Comparison of ENCODE assay signal across 8 mouse cellular contexts in genomic region chr4:41050726-41051675, GRCm38 (mm10). TPM values are rescaled to one million over a fixed set of nuclear protein-coding genes. Genes with fewer than 3 reads are reported as not detected.
DNase-seq lines count a peak whose midpoint lies in the region; ATAC-seq and TF ChIP-seq lines count a peak whose summit lies in the region.

No protein-coding gene starts in this region.

- no peaks in the 10 kb centered on the region for H3K36me3 ChIP-seq in embryonic facial prominence, embryonic 15.5 days
- H3K36me3 ChIP-seq in heart, embryonic 11.5 days (ENCODE audit: control insufficient read depth, insufficient read depth, low read length), result no peaks in the 10 kb centered on the region
- H3K36me3 ChIP-seq in kidney, embryonic 15.5 days, result no peaks in the 10 kb centered on the region

- H3K4me1 ChIP-seq in bone marrow, adult 2 months (ENCODE audit: control insufficient read depth, insufficient read depth, low read length), result 0 out of 2 replicates have a peak, but pooled peaks cover 1% of the 10 kb centered on the region
- H3K4me1 ChIP-seq in embryonic facial prominence, embryonic 15.5 days, result peaks cover 11% of the 10 kb centered on the region
- peaks cover 11% of the 10 kb centered on the region for H3K4me1 ChIP-seq in heart, embryonic 11.5 days (ENCODE audit: control insufficient read depth, insufficient read depth, low read length)
- H3K4me1 ChIP-seq in kidney, embryonic 15.5 days, result peaks cover 21% of the 10 kb centered on the region

- no peak overlapping the region for H3K4me3 ChIP-seq in bone marrow, adult 2 months (replicated peaks; ENCODE audit: control insufficient read depth, low read depth, low read length)
- H3K4me3 ChIP-seq in embryonic facial prominence, embryonic 15.5 days (replicated peaks), result peak overlapping the region; percentile 12; the same call in 1 of the 2 replicates
- H3K4me3 ChIP-seq in heart, embryonic 11.5 days (ENCODE audit: low read depth, low read length), result no peak overlapping the region
- peak overlapping the region; percentile 20; the same call in 1 of the 2 replicates for H3K4me3 ChIP-seq in kidney, embryonic 15.5 days (replicated peaks)

- H3K9me3 ChIP-seq in embryonic facial prominence, embryonic 15.5 days (replicated peaks), result no peaks in the 10 kb centered on the region
- no peaks in the 10 kb centered on the region for H3K9me3 ChIP-seq in heart, embryonic 11.5 days (replicated peaks; ENCODE audit: control insufficient read depth, low read length)
- no peaks in the 10 kb centered on the region for H3K9me3 ChIP-seq in kidney, embryonic 15.5 days (replicated peaks)

- H3K9ac ChIP-seq in embryonic facial prominence, embryonic 15.5 days, result no peak overlapping the region; the same call in 1 of the 2 replicates
- peak overlapping the region; percentile 58; the same call in 1 of the 2 replicates for H3K9ac ChIP-seq in heart, embryonic 11.5 days (ENCODE audit: low read depth, low read length)
- H3K9ac ChIP-seq in kidney, embryonic 15.5 days, result no peak overlapping the region

- WGBS in bone marrow, adult 2 months, result 29% methylated on average over 16 of the region's 16 CpGs
- 31% methylated on average over 16 of the region's 16 CpGs for WGBS in embryonic facial prominence, embryonic 15.5 days
- WGBS in heart, embryonic 11.5 days (ENCODE audit: insufficient replicate concordance), result 33% methylated on average over 16 of the region's 16 CpGs
- WGBS in kidney, embryonic 15.5 days, result 33% methylated on average over 16 of the region's 16 CpGs

- peak; percentile 75 for DNase-seq in A20 (ENCODE audit: low read depth, low spot score)
- DNase-seq in liver, result peak; percentile 85
- peak; percentile 34 to 52 for DNase-seq in spleen, postnatal 36 days (ENCODE audit: low spot score in 2 of 2)

- ATAC-seq in embryonic facial prominence, embryonic 15.5 days (ENCODE audit: insufficient number of reproducible peaks, low FRiP score, low TSS enrichment, low read depth), result peak; percentile 56; the same call in 1 of the 2 replicates
- no peak for ATAC-seq in heart, embryonic 11.5 days (replicated peaks; ENCODE audit: insufficient number of reproducible peaks, low FRiP score, low TSS enrichment)
- 0 out of 2 replicates have a peak, but pooled peaks have one; percentile 30 for ATAC-seq in kidney, embryonic 15.5 days (replicated peaks; ENCODE audit: low FRiP score)
- peak; percentile 58; the same call in 1 of the 2 replicates for ATAC-seq in monocyte, adult 5-6 weeks (replicated peaks; ENCODE audit: insufficient number of reproducible peaks, low FRiP score, low TSS enrichment, poor library complexity, severe bottlenecking)

- TF ChIP-seq POLR2A in bone marrow, adult 2 months (IDR thresholded peaks at IDR 0.05; ENCODE audit: borderline replicate concordance, control insufficient read depth, low read depth, low read length), result no peak

- H3K27ac ChIP-seq in bone marrow, adult 2 months (ENCODE audit: control insufficient read depth, insufficient read depth, low read depth, low read length, poor library complexity), result no peak overlapping the region
- H3K27ac ChIP-seq in embryonic facial prominence, embryonic 15.5 days (replicated peaks), result no peak overlapping the region
- no peak overlapping the region for H3K27ac ChIP-seq in heart, embryonic 11.5 days (ENCODE audit: low read depth, low read length)
- H3K27ac ChIP-seq in kidney, embryonic 15.5 days, result no peak overlapping the region

- peak; percentile 82 for TF ChIP-seq CTCF in bone marrow, adult 2 months (IDR thresholded peaks at IDR 0.05; ENCODE audit: control insufficient read depth, insufficient read depth, low read length)

- H3K27me3 ChIP-seq in embryonic facial prominence, embryonic 15.5 days, result no peaks in the 10 kb centered on the region
- H3K27me3 ChIP-seq in heart, embryonic 11.5 days (ENCODE audit: control insufficient read depth, insufficient read depth, low read length), result no peaks in the 10 kb centered on the region
- no peaks in the 10 kb centered on the region for H3K27me3 ChIP-seq in kidney, embryonic 15.5 days

- H3K4me2 ChIP-seq in embryonic facial prominence, embryonic 15.5 days (replicated peaks), result peak overlapping the region; percentile 47
- peak overlapping the region; percentile 57 for H3K4me2 ChIP-seq in heart, embryonic 11.5 days
- peak overlapping the region; percentile 53 for H3K4me2 ChIP-seq in kidney, embryonic 15.5 days

RNA-seq across cellular contexts. Expression of gene Aqp7, which starts 3.1 kb away (rescaled TPM):
- polyA plus RNA-seq in bone marrow, adult 2 months (2011; ENCODE audit: insufficient read depth, insufficient read length, low replicate concordance, missing spikeins), result 0.70 and 1.1 TPM in 2 replicates
- 0.27 and 0.30 TPM in 2 replicates for polyA plus RNA-seq in embryonic facial prominence, embryonic 15.5 days (2015; fragmentation: Nextera tagmentation; extraction: Ambion mirVana)
- polyA plus RNA-seq in heart, embryonic 11.5 days (2014; fragmentation: Nextera tagmentation; extraction: Ambion mirVana), result 0.14 and 0.20 TPM in 2 replicates
- polyA plus RNA-seq in kidney, embryonic 15.5 days (2015; fragmentation: Nextera tagmentation; extraction: Ambion mirVana), result 0.88 and 1.1 TPM in 2 replicates
- not detected in 3 replicates for total RNA-seq in monocyte, adult 5-6 weeks (2017)

RNA-seq across cellular contexts. Expression of gene Aqp3, which starts 47.0 kb away (rescaled TPM):
- 0.92 and 12.0 TPM in 2 replicates for polyA plus RNA-seq in bone marrow, adult 2 months (2011; ENCODE audit: insufficient read depth, insufficient read length, low replicate concordance, missing spikeins)
- 88.7 and 94.8 TPM in 2 replicates for polyA plus RNA-seq in embryonic facial prominence, embryonic 15.5 days (2015; fragmentation: Nextera tagmentation; extraction: Ambion mirVana)
- 3.7 and 7.3 TPM in 2 replicates for polyA plus RNA-seq in heart, embryonic 11.5 days (2014; fragmentation: Nextera tagmentation; extraction: Ambion mirVana)
- 29.0 and 33.1 TPM in 2 replicates for polyA plus RNA-seq in kidney, embryonic 15.5 days (2015; fragmentation: Nextera tagmentation; extraction: Ambion mirVana)
- total RNA-seq in monocyte, adult 5-6 weeks (2017), result 0.38 to 1.4 TPM in 2 of 3 replicates, not detected in the other

Comparison
In these comparisons a context has a peak if more than half of its experiments do, and no peak if none do; other contexts are left out.
1. H3K4me3 ChIP-seq: peak in embryonic facial prominence, embryonic 15.5 days (single experiment) and kidney, embryonic 15.5 days (single experiment); none in bone marrow, adult 2 months (single experiment) and heart, embryonic 11.5 days (single experiment).
2. Peak in every context shown above with its lines, with median percentiles within 50 percentile points of each other: DNase-seq and H3K4me2 ChIP-seq.